Mouse (Mus musculus) kidney, embryonic 14.5 days (tissue): ENCODE data around the gene Olfr1339. TPM values are rescaled to one million over a fixed set of nuclear protein-coding genes. Genes with fewer than 3 reads are reported as not detected.

Experiments used
- ATAC-seq: fragments of 200-750 bp; cut with Nextera tagmentation; 2 replicates; pipeline ENCODE4 v1.8.0; 2017; ENCODE audit warnings: moderate number of reproducible peaks, mild to moderate bottlenecking, moderate TSS enrichment, moderate library complexity; ENCODE audit not compliant: low FRiP score, low TSS enrichment
- H3K27ac ChIP-seq: fragments of 300-500 bp; sonication (generic); 2 replicates; pipeline ENCODE4 v1.5.1; 2014; ENCODE audit warnings: low read depth, mild to moderate bottlenecking, low read length, moderate library complexity, mixed read lengths
- H3K27me3 ChIP-seq: fragments of 300-500 bp; sonication (generic); 2 replicates; pipeline ENCODE4 v1.6.1; 2014; ENCODE audit warnings: mild to moderate bottlenecking, low read length; ENCODE audit not compliant: control insufficient read depth, insufficient read depth
- H3K36me3 ChIP-seq: fragments of 300-500 bp; sonication (generic); 2 replicates; pipeline ENCODE4 v1.6.1; 2014; ENCODE audit warnings: low read length, mixed read lengths; ENCODE audit not compliant: control insufficient read depth, insufficient read depth
- H3K4me1 ChIP-seq: fragments of 300-500 bp; sonication (generic); 2 replicates; pipeline ENCODE4 v1.6.1; 2014; ENCODE audit warnings: low read length, mixed read lengths; ENCODE audit not compliant: control insufficient read depth, insufficient read depth
- H3K4me2 ChIP-seq: fragments of 300-500 bp; sonication (generic); replicated peaks from 2 replicates; pipeline ENCODE4 v1.6.1; 2014; ENCODE audit warnings: low read depth, mild to moderate bottlenecking, low read length
- H3K4me3 ChIP-seq: fragments of 300-500 bp; sonication (generic); 2 replicates; pipeline ENCODE4 v1.5.1; 2014; ENCODE audit warnings: mild to moderate bottlenecking, low read length
- H3K9ac ChIP-seq: fragments of 300-500 bp; sonication (generic); 2 replicates; pipeline ENCODE4 v1.6.1; 2014; ENCODE audit warnings: low read depth, mild to moderate bottlenecking, low read length, moderate library complexity
- H3K9me3 ChIP-seq: fragments of 300-500 bp; sonication (generic); 2 replicates; pipeline ENCODE4 v1.6.1; 2016; ENCODE audit warnings: low read length; ENCODE audit not compliant: control insufficient read depth
- WGBS: fragments of 180-500 bp; shearing (Covaris S2); extraction: QIAGEN DNeasy Blood & Tissue Kit; methylation state at CpG from one replicate; pipeline ENCODE4 v1.1.7; 2014; 5-methylcytosine and 5-hydroxymethylcytosine counted together
- polyA plus RNA-seq: library from polyadenylated mRNA; unstranded; fragments of >200 nt; fragmentation: Nextera tagmentation; extraction: Ambion mirVana; gene quantifications from 2 replicates; pipeline ENCODE4 v1.2.1, GENCODE M21; 2014

Gene Olfr1339
- polyA plus RNA-seq, result not detected in 2 replicates

- no peak within 1 kb of the TSS for H3K9ac ChIP-seq
- no peak within 1 kb of the TSS for H3K4me2 ChIP-seq
- no peaks in the 10 kb centered on the region for H3K4me1 ChIP-seq
- H3K9me3 ChIP-seq, result no peaks in the 10 kb centered on the region; the same call in 1 of the 2 replicates
- ATAC-seq, result no peak
- 93% methylated on average over 1 of the region's 1 CpGs for WGBS
- H3K4me3 ChIP-seq, result no peak within 1 kb of the TSS
- no peak within 1 kb of the TSS for H3K27ac ChIP-seq
- no peaks in the 10 kb centered on the region for H3K27me3 ChIP-seq
- H3K36me3 ChIP-seq, result no peaks in the 10 kb centered on the region
These were observed at the start of gene Olfr1339 for GRCm38 (mm10) chr4:118731875-118732274. Olfr1339 (plus strand) TSS chr4:118732175.

- H3K27ac ChIP-seq, result no peak overlapping the region
- no peaks in the 10 kb centered on the region for H3K9me3 ChIP-seq
- no peak overlapping the region for H3K4me3 ChIP-seq
- WGBS, result 54% methylated on average over 2 of the region's 2 CpGs
- H3K36me3 ChIP-seq, result no peaks in the 10 kb centered on the region
- H3K27me3 ChIP-seq, result no peaks in the 10 kb centered on the region
- no peaks in the 10 kb centered on the region for H3K4me1 ChIP-seq
- no peak for ATAC-seq
- H3K9ac ChIP-seq, result no peak overlapping the region
- H3K4me2 ChIP-seq, result no peak overlapping the region
These were observed 44.9 kb upstream of the Olfr1339 start for GRCm38 (mm10) chr4:118687086-118687485.

- peak; percentile 73 for ATAC-seq
- Histone ChIP-seq H3K27me3 (no peaks in the 10 kb centered on the region), H3K4me1 (no peaks in the 10 kb centered on the region), H3K9me3 (no peaks in the 10 kb centered on the region), H3K4me3 (no peak within 1 kb of the TSS), H3K4me2 (no peak within 1 kb of the TSS), H3K9ac (no peak within 1 kb of the TSS), H3K27ac (no peak within 1 kb of the TSS; the same call in 1 of the 2 replicates), H3K36me3 (no peaks in the 10 kb centered on the region)
- 49% methylated on average over 12 of the region's 12 CpGs for WGBS
These were observed 39.5 kb upstream of the Olfr1339 start, which contains the start of gene Olfr1342 for GRCm38 (mm10) chr4:118692412-118692973. Olfr1342 (minus strand) TSS chr4:118692756.

- no peaks in the 10 kb centered on the region for H3K4me1 ChIP-seq
These were observed 38.2 kb upstream of the Olfr1339 start for GRCm38 (mm10) chr4:118693812-118694211.

GRCm38 (mm10) chr4:118703223-118703622 lies 28.8 kb upstream of the Olfr1339 start, which contains the start of gene Olfr1341:
Olfr1341 (plus strand) TSS chr4:118703523.
- Histone ChIP-seq H3K9me3 (no peaks in the 10 kb centered on the region), H3K4me2 (no peak within 1 kb of the TSS), H3K4me3 (no peak within 1 kb of the TSS), H3K9ac (no peak within 1 kb of the TSS), H3K27me3 (no peaks in the 10 kb centered on the region; the same call in 1 of the 2 replicates), H3K27ac (no peak within 1 kb of the TSS), H3K4me1 (no peaks in the 10 kb centered on the region), H3K36me3 (no peaks in the 10 kb centered on the region)
- 81% methylated on average over 3 of the region's 3 CpGs for WGBS
- ATAC-seq, result no peak

More at GRCm38 (mm10) chr4:118693812-118694211, 38.2 kb upstream of the Olfr1339 start:
- no peak for ATAC-seq
- no peak overlapping the region for H3K9ac ChIP-seq
- no peak overlapping the region for H3K4me3 ChIP-seq
- no peaks in the 10 kb centered on the region for H3K9me3 ChIP-seq
- H3K4me2 ChIP-seq, result no peak overlapping the region
- H3K36me3 ChIP-seq, result no peaks in the 10 kb centered on the region
- WGBS, result 45% methylated on average over 2 of the region's 2 CpGs
- H3K27ac ChIP-seq, result no peak overlapping the region
- H3K27me3 ChIP-seq, result no peaks in the 10 kb centered on the region

- no peak overlapping the region for H3K9ac ChIP-seq
- no peak for ATAC-seq
- H3K4me2 ChIP-seq, result no peak overlapping the region
- no peak overlapping the region for H3K4me3 ChIP-seq
- H3K27me3 ChIP-seq, result peaks cover 2% of the 10 kb centered on the region; the same call in 1 of the 2 replicates
- 92% methylated on average over 5 of the region's 5 CpGs for WGBS
- H3K27ac ChIP-seq, result no peak overlapping the region
- no peaks in the 10 kb centered on the region for H3K9me3 ChIP-seq
- H3K36me3 ChIP-seq, result no peaks in the 10 kb centered on the region
- no peaks in the 10 kb centered on the region for H3K4me1 ChIP-seq
These were observed 23.9 kb upstream of the Olfr1339 start for GRCm38 (mm10) chr4:118708086-118708485.

GRCm38 (mm10) chr4:118711656-118712055 lies 20.3 kb upstream of the Olfr1339 start:
- Histone ChIP-seq H3K9ac (no peak overlapping the region), H3K4me3 (no peak overlapping the region), H3K4me1 (no peaks in the 10 kb centered on the region), H3K36me3 (no peaks in the 10 kb centered on the region), H3K4me2 (no peak overlapping the region), H3K27ac (no peak overlapping the region), H3K9me3 (no peaks in the 10 kb centered on the region), H3K27me3 (0 out of 2 replicates have a peak, but pooled peaks cover 2% of the 10 kb centered on the region)
- 44% methylated on average over 1 of the region's 1 CpGs for WGBS
- ATAC-seq, result no peak

- Histone ChIP-seq H3K27me3 (no peaks in the 10 kb centered on the region), H3K36me3 (no peaks in the 10 kb centered on the region), H3K27ac (no peak within 1 kb of the TSS), H3K9ac (no peak within 1 kb of the TSS), H3K4me3 (no peak within 1 kb of the TSS), H3K9me3 (no peaks in the 10 kb centered on the region), H3K4me1 (no peaks in the 10 kb centered on the region), H3K4me2 (no peak within 1 kb of the TSS)
- ATAC-seq, result no peak
These were observed 12.1 kb upstream of the Olfr1339 start, which contains the start of gene Olfr1340 for GRCm38 (mm10) chr4:118719838-118720237. Olfr1340 (plus strand) TSS chr4:118720138.

GRCm38 (mm10) chr4:118721742-118722483 lies 10.1 kb upstream of the Olfr1339 start:
- Histone ChIP-seq H3K4me3 (no peak overlapping the region), H3K9me3 (no peaks in the 10 kb centered on the region), H3K27ac (no peak overlapping the region), H3K9ac (no peak overlapping the region), H3K4me1 (no peaks in the 10 kb centered on the region), H3K27me3 (no peaks in the 10 kb centered on the region), H3K4me2 (no peak overlapping the region), H3K36me3 (no peaks in the 10 kb centered on the region)
- 55% methylated on average over 10 of the region's 10 CpGs for WGBS
- ATAC-seq, result no peak
